Mouse (Mus musculus) heart, adult 2 months (tissue): Measurements from ENCODE around the gene Cdh4.

Experiments used
- CTCF ChIP-seq: fragments of 200-600 bp; IDR thresholded peaks from 2 replicates; pipeline ENCODE4 v1.8.1; 2022; ENCODE audit warnings: antibody characterized with exemption, mild to moderate bottlenecking, moderate library complexity
- POLR2A ChIP-seq: fragments of 200-500 bp; IDR thresholded peaks from 2 replicates; pipeline ENCODE4 v1.6.1; 2011; ENCODE audit warnings: mild to moderate bottlenecking, low read depth, low read length, control low read depth; ENCODE audit not compliant: insufficient read depth

DNA sequence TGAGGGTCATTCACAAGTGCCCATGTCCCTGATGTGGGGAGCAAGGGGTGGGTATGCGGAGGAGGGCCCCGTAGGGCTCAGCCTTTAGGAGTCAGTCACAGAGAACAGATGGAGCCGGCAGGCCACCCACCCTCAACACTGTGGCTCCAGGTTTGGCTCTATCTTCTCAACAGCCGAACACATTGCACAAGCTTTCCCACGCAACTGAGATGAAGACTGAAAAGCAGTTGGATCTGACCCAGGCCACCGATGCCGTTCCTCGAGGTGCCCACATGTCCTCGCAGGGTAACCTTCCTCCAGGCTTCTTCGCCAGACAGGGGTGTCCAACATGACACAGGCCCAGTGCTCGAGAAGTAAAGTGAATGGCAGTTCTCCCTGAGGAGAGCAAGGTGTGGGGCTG is 144.2 kb downstream of the Cdh4 start:
- TF ChIP-seq POLR2A (no peak), CTCF (no peak)
